Mouse (Mus musculus) E14TG2a.4 (cell line): ENCODE measurements around the gene Nek8.

Experiments used
- CTCF ChIP-seq: conservative IDR thresholded peaks from 2 replicates; pipeline ENCODE4 v1.5.1; 2014; ENCODE audit warnings: low read length
- NANOG ChIP-seq: IDR thresholded peaks from 2 replicates; pipeline ENCODE4 v1.6.1; 2014; ENCODE audit warnings: borderline replicate concordance, low read length, mixed read lengths

DNA sequence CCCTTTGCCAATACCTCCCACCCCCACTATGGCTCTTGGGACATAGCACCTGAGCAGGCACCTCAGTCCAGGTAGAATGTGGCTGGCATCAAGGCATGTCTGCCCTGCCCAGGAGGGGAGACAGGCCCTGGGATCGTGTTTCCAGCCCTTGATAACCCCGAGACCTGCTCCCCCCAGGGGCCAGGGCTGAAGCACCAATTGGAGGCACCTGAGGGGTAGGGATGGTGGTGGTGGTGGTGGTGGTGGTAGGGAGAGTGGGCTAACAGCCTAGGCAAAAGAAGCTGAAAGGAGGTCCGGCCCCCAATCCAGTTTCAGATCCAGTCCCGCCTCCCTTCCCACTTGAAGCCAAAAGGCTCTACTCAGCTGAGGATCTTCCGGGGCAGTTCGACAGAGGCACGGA is 16.9 kb downstream of the Nek8 start:
- TF ChIP-seq CTCF (no peak), NANOG (no peak)
